Mouse (Mus musculus): ENCODE results near the gene Jmjd1c. TPM values are rescaled to one million over a fixed set of nuclear protein-coding genes. Genes with fewer than 3 reads are reported as not detected.
A peak's percentile ranks its signal among the peaks of the same experiment; 100 is the strongest.

Gene Jmjd1c
- total and polyA plus RNA-seq, 3 experiments = 8.5 to 36.8 (median 34.5) TPM

DNA sequence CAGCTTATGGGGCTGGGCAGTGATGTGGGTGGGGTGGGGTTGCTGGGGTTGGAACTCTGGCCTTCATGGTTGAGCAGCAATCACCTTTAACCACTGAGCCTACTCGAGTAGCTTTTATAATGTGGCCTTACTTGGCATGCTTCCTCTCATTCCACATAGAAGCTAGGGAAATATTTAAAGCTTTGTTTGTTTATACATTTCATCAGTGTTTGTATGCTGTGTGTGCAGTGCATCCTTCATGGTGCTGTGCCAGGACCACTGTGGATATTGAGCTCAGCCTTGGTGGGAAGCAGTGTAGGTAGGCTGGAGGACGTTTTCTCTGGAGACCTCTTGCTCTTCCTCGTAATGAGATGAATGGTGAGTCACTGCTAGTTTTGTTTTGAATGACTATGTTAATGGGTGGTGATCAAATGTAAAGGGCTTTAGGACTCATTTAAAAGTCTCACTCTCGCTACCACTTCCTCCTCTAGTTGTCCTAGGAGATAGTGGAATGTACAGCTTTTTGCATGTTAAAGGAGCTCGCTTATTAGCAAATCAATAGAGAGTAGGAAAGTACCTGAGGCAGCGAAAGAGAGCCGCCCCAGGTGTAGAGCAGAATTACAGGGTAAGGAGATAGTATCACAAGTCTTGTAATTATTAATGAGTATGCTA, 4.2 kb downstream of the Jmjd1c start:
- Histone ChIP-seq H3K79me2 (replicated peaks; ENCODE audit: control insufficient read depth, insufficient read depth, low read length) (peaks cover 9% of the 10 kb centered on the region), H3K4me3 (no peak overlapping the region), H3K27ac (no peak overlapping the region), H3K4me1 (ENCODE audit: control insufficient read depth, insufficient read depth, low read length) (peaks cover 38% of the 10 kb centered on the region), H3K27me3 (ENCODE audit: control insufficient read depth, insufficient read depth, low read length) (no peaks in the 10 kb centered on the region), H3K9ac (ENCODE audit: low read depth, low read length) (no peak overlapping the region), H3K36me3 (ENCODE audit: control insufficient read depth, insufficient read depth, low read length) (peaks cover 25% of the 10 kb centered on the region)
- intact Hi-C loops (cut with DNase I) = no loop called here
- 64% methylated on average over 7 of the region's 7 CpGs for WGBS
- no peak for TF ChIP-seq CTCF (IDR thresholded peaks at IDR 0.05)
- no peak for TF ChIP-seq POLR2A (IDR thresholded peaks at IDR 0.05; ENCODE audit: insufficient read depth, low read depth, low read length)
- no peak for TF ChIP-seq EP300 (IDR thresholded peaks at IDR 0.05; ENCODE audit: insufficient read depth, low read depth, low read length)
- no peak for DNase-seq

DNA sequence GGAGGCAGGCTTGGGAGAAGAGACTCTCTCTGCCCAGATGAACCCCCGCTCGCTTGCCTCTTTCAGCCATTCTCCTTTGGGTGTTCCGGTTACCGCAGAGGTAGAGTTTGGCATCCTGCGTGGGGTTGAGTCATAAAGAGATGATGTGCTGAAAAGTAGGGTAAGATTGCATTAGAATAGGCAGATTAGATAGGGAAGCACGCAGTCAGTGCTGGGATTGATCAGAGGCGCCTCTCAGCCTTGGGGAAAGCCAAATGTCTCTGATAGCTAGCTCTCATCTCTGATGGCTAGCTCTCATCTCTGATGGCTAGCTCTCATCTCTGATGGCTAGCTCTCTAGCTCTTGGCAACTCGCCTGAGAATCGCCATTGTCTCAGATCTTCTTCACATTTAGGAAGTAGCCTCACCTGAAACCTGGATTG, 4.9 kb downstream of the Jmjd1c start:
- peaks cover 25% of the 10 kb centered on the region for H3K36me3 ChIP-seq (ENCODE audit: control insufficient read depth, insufficient read depth, low read length)
- intact Hi-C loops (cut with DNase I) = no loop called here
- H3K27ac ChIP-seq = no peak overlapping the region
- DNase-seq = no peak
- H3K4me1 ChIP-seq (ENCODE audit: control insufficient read depth, insufficient read depth, low read length) = peaks cover 42% of the 10 kb centered on the region
- H3K79me2 ChIP-seq (replicated peaks; ENCODE audit: control insufficient read depth, insufficient read depth, low read length) = peaks cover 11% of the 10 kb centered on the region
- WGBS = 46% methylated on average over 9 of the region's 9 CpGs
- H3K4me3 ChIP-seq = no peak overlapping the region
- TF ChIP-seq CTCF (IDR thresholded peaks at IDR 0.05) = no peak
- no peak for TF ChIP-seq EP300 (IDR thresholded peaks at IDR 0.05; ENCODE audit: insufficient read depth, low read depth, low read length)
- TF ChIP-seq POLR2A (IDR thresholded peaks at IDR 0.05; ENCODE audit: insufficient read depth, low read depth, low read length) = no peak
- no peaks in the 10 kb centered on the region for H3K27me3 ChIP-seq (ENCODE audit: control insufficient read depth, insufficient read depth, low read length)
- no peak overlapping the region for H3K9ac ChIP-seq (ENCODE audit: low read depth, low read length)

DNA sequence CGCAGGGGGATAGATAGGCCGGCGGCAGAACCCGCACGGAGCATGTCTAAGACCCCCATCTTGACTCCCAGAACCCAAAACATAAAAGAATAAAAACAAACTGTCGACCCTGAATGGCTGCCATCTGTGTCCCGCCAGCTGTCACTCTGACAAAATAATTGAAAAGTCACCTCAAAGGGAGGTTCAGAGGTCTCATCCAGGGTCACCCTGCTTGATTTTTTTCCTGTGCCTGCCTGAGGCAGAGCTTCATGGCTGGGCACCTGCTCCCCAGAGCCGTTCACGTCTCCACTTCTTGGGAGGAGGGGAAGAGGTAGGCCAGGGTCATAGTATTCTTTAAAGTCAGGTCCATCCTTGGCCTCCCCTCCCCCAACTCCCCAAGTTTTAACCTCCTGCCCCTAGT, 8.6 kb downstream of the Jmjd1c start:
- Histone ChIP-seq H3K27me3 (ENCODE audit: control insufficient read depth, insufficient read depth, low read length) (no peaks in the 10 kb centered on the region), H3K4me1 (ENCODE audit: control insufficient read depth, insufficient read depth, low read length) (peaks cover 43% of the 10 kb centered on the region), H3K79me2 (replicated peaks; ENCODE audit: control insufficient read depth, insufficient read depth, low read length) (peaks cover 17% of the 10 kb centered on the region), H3K36me3 (ENCODE audit: control insufficient read depth, insufficient read depth, low read length) (peaks cover 30% of the 10 kb centered on the region), H3K4me3 (no peak overlapping the region), H3K27ac (peak overlapping the region; percentile 16), H3K9ac (ENCODE audit: low read depth, low read length) (no peak overlapping the region)
- intact Hi-C loops (cut with DNase I) = no loop called here
- no peak for TF ChIP-seq EP300 (IDR thresholded peaks at IDR 0.05; ENCODE audit: insufficient read depth, low read depth, low read length)
- no peak for TF ChIP-seq CTCF (IDR thresholded peaks at IDR 0.05)
- TF ChIP-seq POLR2A (IDR thresholded peaks at IDR 0.05; ENCODE audit: insufficient read depth, low read depth, low read length) = no peak
- no peak for DNase-seq
- WGBS = 15% methylated on average over 9 of the region's 9 CpGs

DNA sequence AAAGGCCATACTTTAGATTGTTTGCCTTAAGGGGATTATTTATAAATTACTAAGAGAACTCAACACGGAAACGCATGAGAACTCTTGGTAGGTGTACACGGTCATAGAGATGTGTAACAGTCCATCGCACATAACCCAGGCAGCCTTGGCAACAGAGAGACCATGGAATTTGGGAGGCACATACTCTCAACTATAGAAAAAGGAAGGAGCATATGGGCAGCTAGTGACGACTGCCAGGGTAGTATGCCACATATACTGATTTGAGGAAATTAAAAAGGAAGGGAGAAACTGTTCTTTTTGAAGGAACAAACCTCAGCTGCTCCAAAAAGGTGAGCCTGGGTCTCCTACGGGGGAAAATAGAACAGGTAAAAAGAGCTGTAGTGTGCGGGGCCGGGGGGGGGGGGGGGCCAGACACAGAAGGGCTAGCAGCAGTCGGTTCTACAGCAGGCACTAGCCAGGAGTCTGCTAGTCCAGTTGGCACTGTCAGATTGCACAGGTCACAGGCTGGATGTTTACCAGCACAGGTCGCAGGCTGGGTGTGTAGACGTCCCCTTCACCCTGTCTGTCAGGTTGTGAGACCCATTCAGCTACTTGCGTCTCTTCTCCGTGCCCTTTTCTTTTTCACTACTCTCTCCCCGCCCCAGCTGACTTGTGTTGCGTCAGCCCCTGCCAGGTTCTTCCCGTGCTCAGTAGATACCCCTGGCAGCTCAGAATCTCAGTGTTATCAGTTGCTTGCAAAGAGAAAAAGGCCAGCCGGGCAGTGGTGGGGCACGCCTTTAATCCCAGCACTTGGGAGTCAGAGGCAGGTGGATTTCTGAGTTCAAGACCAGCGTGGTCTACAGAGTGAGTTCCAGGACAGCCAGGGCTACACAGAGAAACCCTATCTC, 9.6 kb downstream of the Jmjd1c start:
- no peak for TF ChIP-seq EP300 (IDR thresholded peaks at IDR 0.05; ENCODE audit: insufficient read depth, low read depth, low read length)
- TF ChIP-seq POLR2A (IDR thresholded peaks at IDR 0.05; ENCODE audit: insufficient read depth, low read depth, low read length) = no peak
- TF ChIP-seq CTCF (IDR thresholded peaks at IDR 0.05) = no peak
- no peaks in the 10 kb centered on the region for H3K27me3 ChIP-seq (ENCODE audit: control insufficient read depth, insufficient read depth, low read length)
- H3K79me2 ChIP-seq (replicated peaks; ENCODE audit: control insufficient read depth, insufficient read depth, low read length) = peaks cover 17% of the 10 kb centered on the region
- H3K4me1 ChIP-seq (ENCODE audit: control insufficient read depth, insufficient read depth, low read length) = peaks cover 41% of the 10 kb centered on the region
- intact Hi-C loops (cut with DNase I) = no loop called here
- H3K9ac ChIP-seq (ENCODE audit: low read depth, low read length) = no peak overlapping the region
- peak overlapping the region; percentile 16 for H3K27ac ChIP-seq
- H3K4me3 ChIP-seq = no peak overlapping the region
- peaks cover 30% of the 10 kb centered on the region for H3K36me3 ChIP-seq (ENCODE audit: control insufficient read depth, insufficient read depth, low read length)
- 61% methylated on average over 19 of the region's 19 CpGs for WGBS
- DNase-seq = peak in 1 of 2 experiments; percentile 48

DNA sequence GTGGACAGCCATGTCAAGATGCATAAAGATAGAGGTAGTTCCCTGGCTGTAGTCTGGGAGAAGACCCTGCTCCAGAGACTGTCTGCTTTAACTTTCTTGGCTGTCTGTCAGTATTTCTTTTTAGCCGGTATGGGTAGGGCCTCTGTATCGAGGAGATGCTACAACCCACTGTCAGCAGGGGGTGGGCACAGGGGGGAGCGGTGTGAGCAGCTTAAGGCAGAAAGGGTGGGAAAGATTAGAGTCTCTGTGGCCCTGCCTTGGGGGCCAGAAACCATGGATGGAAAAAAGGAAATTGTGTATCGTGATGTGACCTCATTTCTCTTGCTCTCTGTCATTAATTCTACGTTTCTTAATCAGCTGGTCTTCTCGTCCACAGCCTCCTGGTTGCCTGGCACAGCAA, 10.5 kb downstream of the Jmjd1c start:
- H3K4me1 ChIP-seq (ENCODE audit: control insufficient read depth, insufficient read depth, low read length) = peaks cover 43% of the 10 kb centered on the region
- peaks cover 27% of the 10 kb centered on the region for H3K36me3 ChIP-seq (ENCODE audit: control insufficient read depth, insufficient read depth, low read length)
- H3K27me3 ChIP-seq (ENCODE audit: control insufficient read depth, insufficient read depth, low read length) = no peaks in the 10 kb centered on the region
- H3K79me2 ChIP-seq (replicated peaks; ENCODE audit: control insufficient read depth, insufficient read depth, low read length) = peaks cover 20% of the 10 kb centered on the region
- H3K4me3 ChIP-seq = no peak overlapping the region
- H3K27ac ChIP-seq = no peak overlapping the region
- H3K9ac ChIP-seq (ENCODE audit: low read depth, low read length) = no peak overlapping the region
- 62% methylated on average over 6 of the region's 6 CpGs for WGBS
- intact Hi-C loops (cut with DNase I) = no loop called here
- TF ChIP-seq EP300 (IDR thresholded peaks at IDR 0.05; ENCODE audit: insufficient read depth, low read depth, low read length) = no peak
- no peak for TF ChIP-seq CTCF (IDR thresholded peaks at IDR 0.05)
- TF ChIP-seq POLR2A (IDR thresholded peaks at IDR 0.05; ENCODE audit: insufficient read depth, low read depth, low read length) = no peak
- no peak for DNase-seq

Data from heart, adult 2 months (tissue).